Mouse (Mus musculus): ENCODE results near the gene Unc13a. TPM values are rescaled to one million over a fixed set of nuclear protein-coding genes. Genes with fewer than 3 reads are reported as not detected.
A peak's percentile ranks its signal among the peaks of the same experiment; 100 is the strongest.
"Not testable (repeated sequence)": the region's sequence is repeated elsewhere in the genome, so short reads cannot be mapped to it uniquely, and the experiment has no call there.

Gene Unc13a
- polyA plus RNA-seq, 1 experiment from 2014 or later = 18.9 TPM

- peaks cover 7% of the 10 kb centered on the region; the same call in 1 of the 2 replicates for H3K4me1 ChIP-seq (ENCODE audit: control insufficient read depth, insufficient read depth, low read length)
- peak; percentile 70 for ATAC-seq (ENCODE audit: low FRiP score, low TSS enrichment)
- H3K27me3 ChIP-seq (ENCODE audit: control insufficient read depth, insufficient read depth, low read length) = 0 out of 2 replicates have a peak, but pooled peaks cover 3% of the 10 kb centered on the region
- 19% methylated on average over 25 of the region's 25 CpGs for WGBS
- peaks cover 56% of the 10 kb centered on the region for H3K36me3 ChIP-seq (ENCODE audit: control insufficient read depth, insufficient read depth, low read length)
- H3K4me3 ChIP-seq (replicated peaks; ENCODE audit: low read depth, low read length) = no peak overlapping the region; the same call in 1 of the 2 replicates
- peak; percentile 92 for DNase-seq
- H3K4me2 ChIP-seq (ENCODE audit: low read length) = peak overlapping the region; percentile 47
- H3K27ac ChIP-seq (replicated peaks; ENCODE audit: low read depth, low read length) = no peak overlapping the region
- no peaks in the 10 kb centered on the region for H3K9me3 ChIP-seq (ENCODE audit: control insufficient read depth, low read length)
- 0 out of 2 replicates have a peak overlapping the region, but pooled peaks have one; percentile 26 for H3K9ac ChIP-seq (replicated peaks; ENCODE audit: low read length)
Observed at GRCm38 (mm10) chr8:71709800-71710446, 38.4 kb upstream of the Unc13a start.

GRCm38 (mm10) chr8:71709134-71709799 lies 37.7 kb upstream of the Unc13a start:
- Histone ChIP-seq H3K4me2 (ENCODE audit: low read length) (no peak overlapping the region), H3K9me3 (ENCODE audit: control insufficient read depth, low read length) (no peaks in the 10 kb centered on the region), H3K9ac (replicated peaks; ENCODE audit: low read length) (no peak overlapping the region), H3K36me3 (ENCODE audit: control insufficient read depth, insufficient read depth, low read length) (peaks cover 50% of the 10 kb centered on the region), H3K27me3 (ENCODE audit: control insufficient read depth, insufficient read depth, low read length) (0 out of 2 replicates have a peak, but pooled peaks cover 3% of the 10 kb centered on the region), H3K27ac (replicated peaks; ENCODE audit: low read depth, low read length) (no peak overlapping the region), H3K4me1 (ENCODE audit: control insufficient read depth, insufficient read depth, low read length) (peaks cover 7% of the 10 kb centered on the region; the same call in 1 of the 2 replicates), H3K4me3 (replicated peaks; ENCODE audit: low read depth, low read length) (no peak overlapping the region)
- ATAC-seq (ENCODE audit: low FRiP score, low TSS enrichment) = peak; percentile 25
- DNase-seq = no peak
- 43% methylated on average over 25 of the region's 25 CpGs for WGBS

- H3K4me1 ChIP-seq (ENCODE audit: control insufficient read depth, insufficient read depth, low read length) = peaks cover 7% of the 10 kb centered on the region; the same call in 1 of the 2 replicates
- WGBS = 39% methylated on average over 8 of the region's 8 CpGs
- H3K9me3 ChIP-seq (ENCODE audit: control insufficient read depth, low read length) = no peaks in the 10 kb centered on the region
- H3K36me3 ChIP-seq (ENCODE audit: control insufficient read depth, insufficient read depth, low read length) = peaks cover 36% of the 10 kb centered on the region
- DNase-seq (peak; percentile 71), ATAC-seq (ENCODE audit: low FRiP score, low TSS enrichment) (no peak)
- no peak overlapping the region for H3K9ac ChIP-seq (replicated peaks; ENCODE audit: low read length)
- H3K27ac ChIP-seq (replicated peaks; ENCODE audit: low read depth, low read length) = no peak overlapping the region
- no peak overlapping the region for H3K4me3 ChIP-seq (replicated peaks; ENCODE audit: low read depth, low read length)
- H3K4me2 ChIP-seq (ENCODE audit: low read length) = no peak overlapping the region
- peaks cover 6% of the 10 kb centered on the region; the same call in 1 of the 2 replicates for H3K27me3 ChIP-seq (ENCODE audit: control insufficient read depth, insufficient read depth, low read length)
Observed at GRCm38 (mm10) chr8:71707874-71708273, 36.3 kb upstream of the Unc13a start.

- not testable (repeated sequence) for H3K4me2 ChIP-seq (ENCODE audit: low read length); H3K9me3 ChIP-seq (ENCODE audit: control insufficient read depth, low read length); H3K4me3 ChIP-seq (replicated peaks; ENCODE audit: low read depth, low read length); ATAC-seq (ENCODE audit: low FRiP score, low TSS enrichment); DNase-seq; H3K4me1 ChIP-seq (ENCODE audit: control insufficient read depth, insufficient read depth, low read length); H3K9ac ChIP-seq (replicated peaks; ENCODE audit: low read length); H3K36me3 ChIP-seq (ENCODE audit: control insufficient read depth, insufficient read depth, low read length); H3K27ac ChIP-seq (replicated peaks; ENCODE audit: low read depth, low read length)
- peaks cover 32% of the 10 kb centered on the region for H3K27me3 ChIP-seq (ENCODE audit: control insufficient read depth, insufficient read depth, low read length)
Observed at GRCm38 (mm10) chr8:71703400-71703799, 31.8 kb upstream of the Unc13a start.

GRCm38 (mm10) chr8:71702923-71703322 lies 31.4 kb upstream of the Unc13a start:
- ATAC-seq (ENCODE audit: low FRiP score, low TSS enrichment) (no peak), DNase-seq (no peak)
- Histone ChIP-seq H3K9me3 (ENCODE audit: control insufficient read depth, low read length) (no peaks in the 10 kb centered on the region), H3K9ac (replicated peaks; ENCODE audit: low read length) (no peak overlapping the region), H3K4me1 (ENCODE audit: control insufficient read depth, insufficient read depth, low read length) (no peaks in the 10 kb centered on the region), H3K36me3 (ENCODE audit: control insufficient read depth, insufficient read depth, low read length) (no peaks in the 10 kb centered on the region), H3K4me3 (replicated peaks; ENCODE audit: low read depth, low read length) (no peak overlapping the region), H3K27me3 (ENCODE audit: control insufficient read depth, insufficient read depth, low read length) (peaks cover 32% of the 10 kb centered on the region), H3K27ac (replicated peaks; ENCODE audit: low read depth, low read length) (no peak overlapping the region), H3K4me2 (ENCODE audit: low read length) (no peak overlapping the region)
- WGBS = 78% methylated on average over 3 of the region's 3 CpGs

- Histone ChIP-seq H3K4me3 (replicated peaks; ENCODE audit: low read depth, low read length) (no peak overlapping the region), H3K4me2 (ENCODE audit: low read length) (no peak overlapping the region), H3K36me3 (ENCODE audit: control insufficient read depth, insufficient read depth, low read length) (no peaks in the 10 kb centered on the region), H3K27me3 (ENCODE audit: control insufficient read depth, insufficient read depth, low read length) (peaks cover 33% of the 10 kb centered on the region), H3K27ac (replicated peaks; ENCODE audit: low read depth, low read length) (no peak overlapping the region), H3K4me1 (ENCODE audit: control insufficient read depth, insufficient read depth, low read length) (no peaks in the 10 kb centered on the region), H3K9ac (replicated peaks; ENCODE audit: low read length) (no peak overlapping the region), H3K9me3 (ENCODE audit: control insufficient read depth, low read length) (no peaks in the 10 kb centered on the region)
- 29% methylated on average over 4 of the region's 4 CpGs for WGBS
- ATAC-seq (ENCODE audit: low FRiP score, low TSS enrichment) = no peak; the same call in 1 of the 2 replicates
- no peak for DNase-seq
Observed at GRCm38 (mm10) chr8:71702087-71702432, 30.5 kb upstream of the Unc13a start.

GRCm38 (mm10) chr8:71701414-71702086 lies 30.0 kb upstream of the Unc13a start, which contains the start of gene B3gnt3:
Gene B3gnt3, minus strand, starts transcription at chr8:71701789.
- H3K4me3 ChIP-seq (replicated peaks; ENCODE audit: low read depth, low read length) = no peak within 1 kb of the TSS
- no peak within 1 kb of the TSS for H3K4me2 ChIP-seq (ENCODE audit: low read length)
- H3K9me3 ChIP-seq (ENCODE audit: control insufficient read depth, low read length) = no peaks in the 10 kb centered on the region
- DNase-seq = no peak
- no peak within 1 kb of the TSS for H3K9ac ChIP-seq (replicated peaks; ENCODE audit: low read length)
- H3K36me3 ChIP-seq (ENCODE audit: control insufficient read depth, insufficient read depth, low read length) = no peaks in the 10 kb centered on the region
- H3K27me3 ChIP-seq (ENCODE audit: control insufficient read depth, insufficient read depth, low read length) = peaks cover 37% of the 10 kb centered on the region
- ATAC-seq (ENCODE audit: low FRiP score, low TSS enrichment) = 0 out of 2 replicates have a peak, but pooled peaks have one; percentile 27
- 24% methylated on average over 33 of the region's 34 CpGs for WGBS
- no peak within 1 kb of the TSS for H3K27ac ChIP-seq (replicated peaks; ENCODE audit: low read depth, low read length)
- H3K4me1 ChIP-seq (ENCODE audit: control insufficient read depth, insufficient read depth, low read length) = no peaks in the 10 kb centered on the region

GRCm38 (mm10) chr8:71700493-71701269 lies 29.1 kb upstream of the Unc13a start:
- WGBS = 13% methylated on average over 29 of the region's 29 CpGs
- no peak overlapping the region for H3K4me3 ChIP-seq (replicated peaks; ENCODE audit: low read depth, low read length)

More at GRCm38 (mm10) chr8:71700493-71701269, 29.1 kb upstream of the Unc13a start:
- Histone ChIP-seq H3K27ac (replicated peaks; ENCODE audit: low read depth, low read length) (no peak overlapping the region), H3K9me3 (ENCODE audit: control insufficient read depth, low read length) (no peaks in the 10 kb centered on the region), H3K4me1 (ENCODE audit: control insufficient read depth, insufficient read depth, low read length) (no peaks in the 10 kb centered on the region), H3K36me3 (ENCODE audit: control insufficient read depth, insufficient read depth, low read length) (no peaks in the 10 kb centered on the region), H3K4me2 (ENCODE audit: low read length) (no peak overlapping the region), H3K27me3 (ENCODE audit: control insufficient read depth, insufficient read depth, low read length) (peaks cover 37% of the 10 kb centered on the region), H3K9ac (replicated peaks; ENCODE audit: low read length) (no peak overlapping the region)
- no peak for ATAC-seq (ENCODE audit: low FRiP score, low TSS enrichment)
- no peak for DNase-seq

Data from midbrain, embryonic 14.5 days (tissue).